Mouse (Mus musculus) CH12.LX (cell line): ENCODE measurements around the gene Sema7a. TPM values are rescaled to one million over a fixed set of nuclear protein-coding genes. Genes with fewer than 3 reads are reported as not detected.

Experiments used
- DNase-seq: peaks from one replicate; pipeline ENCODE4 v3.0.0-alpha.2; 2013; ENCODE audit errors: extremely low read depth
- H3K27ac ChIP-seq: 2 replicates; pipeline ENCODE4 v1.5.1; 2012; ENCODE audit warnings: low read depth, mild to moderate bottlenecking, control low read depth, moderate library complexity; ENCODE audit not compliant: insufficient read depth
- H3K27me3 ChIP-seq: replicated peaks from 2 replicates; pipeline ENCODE3; 2012; ENCODE audit warnings: inconsistent platforms
- H3K36me3 ChIP-seq, 2 experiments: replicated peaks in 1 of 2; 2 replicates each; pipeline versions ENCODE3 to v1.6.1; 2012; ENCODE audit warnings: inconsistent platforms in 1 of 2, low read length in 1 of 2, mild to moderate bottlenecking in 1 of 2, mixed read lengths in 1 of 2, moderate library complexity in 1 of 2; ENCODE audit not compliant: control insufficient read depth in 1 of 2, insufficient read depth in 1 of 2
- H3K4me1 ChIP-seq, 2 experiments: 2 replicates each; pipeline ENCODE4 v1.6.1; 2012; ENCODE audit warnings: inconsistent platforms in 1 of 2, moderate library complexity in 1 of 2; ENCODE audit not compliant: insufficient read depth in 2 of 2, control insufficient read depth in 1 of 2
- H3K4me2 ChIP-seq: 2 replicates; pipeline ENCODE4 v1.6.1; 2012; ENCODE audit warnings: low read depth, mild to moderate bottlenecking, control low read depth; ENCODE audit not compliant: poor library complexity, insufficient read depth, severe bottlenecking
- H3K4me3 ChIP-seq, 3 experiments: fragments of 150-350 bp in 1 of 3; sonication (generic) in 1 of 3; replicated peaks in 1 of 3; 2 replicates each; pipeline versions ENCODE3 to v1.5.1; 2011 to 2012; ENCODE audit warnings: low read depth in 2 of 3, low read length in 2 of 3, mild to moderate bottlenecking in 2 of 3, moderate library complexity in 2 of 3, control low read depth in 1 of 3, improper control_type of control experiment in 1 of 3, inconsistent platforms in 1 of 3, mixed read lengths in 1 of 3; ENCODE audit not compliant: poor library complexity in 1 of 3
- H3K79me2 ChIP-seq: replicated peaks from 2 replicates; pipeline ENCODE4 v1.6.1; 2012; ENCODE audit warnings: mild to moderate bottlenecking, moderate library complexity; ENCODE audit not compliant: control insufficient read depth, poor library complexity, insufficient read depth, severe bottlenecking; ENCODE audit errors: extremely low read depth
- H3K9ac ChIP-seq: 2 replicates; pipeline ENCODE4 v1.6.1; 2012; ENCODE audit warnings: low read depth, mild to moderate bottlenecking, control low read depth, moderate library complexity; ENCODE audit not compliant: insufficient read depth
- H3K9me3 ChIP-seq: replicated peaks from 2 replicates; pipeline ENCODE3; 2012; ENCODE audit warnings: low read length, inconsistent platforms, mixed read lengths
- BHLHE40 ChIP-seq: IDR thresholded peaks from 2 replicates; pipeline ENCODE4 v1.6.1; 2011; ENCODE audit warnings: mild to moderate bottlenecking, low read depth, low read length, improper control_type of control experiment
- CHD1 ChIP-seq: IDR thresholded peaks from 2 replicates; pipeline ENCODE4 v1.6.1; 2012; ENCODE audit warnings: low read depth, low read length, improper control_type of control experiment, inconsistent platforms
- CHD2 ChIP-seq: IDR thresholded peaks from 2 replicates; pipeline ENCODE4 v1.6.1; 2011; ENCODE audit warnings: low read length, improper control_type of control experiment
- CTCF ChIP-seq, 2 experiments: IDR thresholded peaks in 1 of 2; conservative IDR thresholded peaks in 1 of 2; 2 replicates each; pipeline ENCODE4 v1.5.1; 2011 to 2012; ENCODE audit warnings: low read depth in 2 of 2, low read length in 2 of 2, improper control_type of control experiment in 1 of 2, inconsistent platforms in 1 of 2, mild to moderate bottlenecking in 1 of 2, moderate library complexity in 1 of 2
- E2F4 ChIP-seq: IDR thresholded peaks from 2 replicates; pipeline ENCODE4 v1.6.1; 2011; ENCODE audit warnings: low read depth, low read length, improper control_type of control experiment; ENCODE audit not compliant: insufficient replicate concordance
- ELF1 ChIP-seq: IDR thresholded peaks from 2 replicates; pipeline ENCODE4 v1.6.1; 2014; ENCODE audit warnings: low read depth, mild to moderate bottlenecking, inconsistent platforms, low read length, improper control_type of control experiment
- EP300 ChIP-seq: IDR thresholded peaks from 2 replicates; pipeline ENCODE4 v1.6.1; 2011; ENCODE audit warnings: low read length, improper control_type of control experiment
- ETS1 ChIP-seq: conservative IDR thresholded peaks from 2 replicates; pipeline ENCODE4 v1.6.1; 2012; ENCODE audit warnings: low read depth, mild to moderate bottlenecking, inconsistent platforms, low read length, improper control_type of control experiment, moderate library complexity
- GABPA ChIP-seq: IDR thresholded peaks from 2 replicates; pipeline ENCODE4 v1.6.1; 2012; ENCODE audit warnings: low read depth, low read length, improper control_type of control experiment, inconsistent platforms; ENCODE audit not compliant: insufficient replicate concordance
- HCFC1 ChIP-seq: IDR thresholded peaks from 2 replicates; pipeline ENCODE4 v1.6.1; 2012; ENCODE audit warnings: low read depth, mild to moderate bottlenecking, inconsistent platforms, low read length, improper control_type of control experiment
- IRF4 ChIP-seq: IDR thresholded peaks from 2 replicates; pipeline ENCODE4 v1.6.1; 2014; ENCODE audit warnings: low read depth, mild to moderate bottlenecking, inconsistent platforms, low read length, improper control_type of control experiment
- JUN ChIP-seq: IDR thresholded peaks from 2 replicates; pipeline ENCODE4 v1.6.1; 2011; ENCODE audit warnings: low read depth, mild to moderate bottlenecking, low read length, improper control_type of control experiment, moderate library complexity; ENCODE audit not compliant: insufficient read depth
- JUND ChIP-seq: conservative IDR thresholded peaks from 2 replicates; pipeline ENCODE4 v1.6.1; 2011; ENCODE audit warnings: low read depth, low read length, improper control_type of control experiment
- KAT2A ChIP-seq: IDR thresholded peaks from 2 replicates; pipeline ENCODE4 v1.6.1; 2012; ENCODE audit warnings: low read length, improper control_type of control experiment, inconsistent platforms; ENCODE audit not compliant: insufficient replicate concordance
- MAFK ChIP-seq: IDR thresholded peaks from 2 replicates; pipeline ENCODE4 v1.6.1; 2011; ENCODE audit warnings: low read length, improper control_type of control experiment; ENCODE audit not compliant: insufficient replicate concordance
- MAX ChIP-seq: IDR thresholded peaks from 2 replicates; pipeline ENCODE4 v1.6.1; 2011; ENCODE audit warnings: low read length, improper control_type of control experiment
- MAZ ChIP-seq: IDR thresholded peaks from 2 replicates; pipeline ENCODE4 v1.6.1; 2012; ENCODE audit warnings: low read depth, mild to moderate bottlenecking, inconsistent platforms, low read length, improper control_type of control experiment, moderate library complexity
- MEF2A ChIP-seq: IDR thresholded peaks from 2 replicates; pipeline ENCODE4 v1.6.1; 2014; ENCODE audit warnings: low read depth, mild to moderate bottlenecking, inconsistent platforms, low read length, improper control_type of control experiment, borderline replicate concordance
- MXI1 ChIP-seq: IDR thresholded peaks from 2 replicates; pipeline ENCODE4 v1.6.1; 2011; ENCODE audit warnings: mild to moderate bottlenecking, low read depth, low read length, improper control_type of control experiment
- MYC ChIP-seq: IDR thresholded peaks from 2 replicates; pipeline ENCODE4 v1.6.1; 2011; ENCODE audit warnings: low read depth, mild to moderate bottlenecking, improper control_type of control experiment, low read length
- NRF1 ChIP-seq: IDR thresholded peaks from 2 replicates; pipeline ENCODE4 v1.6.1; 2014; ENCODE audit warnings: low read depth, mild to moderate bottlenecking, inconsistent platforms, low read length, improper control_type of control experiment, moderate library complexity
- PAX5 ChIP-seq: IDR thresholded peaks from 2 replicates; pipeline ENCODE4 v1.6.1; 2012; ENCODE audit warnings: low read length, inconsistent platforms, mixed read lengths
- POLR2A ChIP-seq: IDR thresholded peaks from 2 replicates; pipeline ENCODE4 v1.6.1; 2011; ENCODE audit warnings: low read depth, mild to moderate bottlenecking, improper control_type of control experiment, low read length
- RCOR1 ChIP-seq: conservative IDR thresholded peaks from 2 replicates; pipeline ENCODE4 v1.6.1; 2012; ENCODE audit warnings: low read depth, mild to moderate bottlenecking, inconsistent platforms, low read length, improper control_type of control experiment
- SIN3A ChIP-seq: IDR thresholded peaks from 2 replicates; pipeline ENCODE4 v1.6.1; 2012; ENCODE audit warnings: low read length, improper control_type of control experiment, inconsistent platforms
- SMC3 ChIP-seq: IDR thresholded peaks from 2 replicates; pipeline ENCODE4 v1.6.1; 2011; ENCODE audit warnings: low read depth, low read length, improper control_type of control experiment
- TBP ChIP-seq: conservative IDR thresholded peaks from 2 replicates; pipeline ENCODE4 v1.6.1; 2011; ENCODE audit warnings: low read depth, low read length, improper control_type of control experiment
- TCF12 ChIP-seq: IDR thresholded peaks from 2 replicates; pipeline ENCODE4 v1.6.1; 2014; ENCODE audit warnings: low read depth, mild to moderate bottlenecking, inconsistent platforms, low read length, improper control_type of control experiment
- UBTF ChIP-seq: IDR thresholded peaks from 2 replicates; pipeline ENCODE4 v1.6.1; 2012; ENCODE audit warnings: low read depth, mild to moderate bottlenecking, inconsistent platforms, low read length, improper control_type of control experiment, moderate library complexity
- USF1 ChIP-seq: IDR thresholded peaks from 2 replicates; pipeline ENCODE4 v1.6.1; 2014; ENCODE audit warnings: low read depth, mild to moderate bottlenecking, inconsistent platforms, low read length, improper control_type of control experiment
- USF2 ChIP-seq: conservative IDR thresholded peaks from 2 replicates; pipeline ENCODE4 v1.6.1; 2011; ENCODE audit warnings: low read depth, low read length, improper control_type of control experiment
- ZC3H11A ChIP-seq: IDR thresholded peaks from 2 replicates; pipeline ENCODE4 v1.6.1; 2012; ENCODE audit warnings: low read depth, mild to moderate bottlenecking, inconsistent platforms, low read length, improper control_type of control experiment
- ZKSCAN1 ChIP-seq: IDR thresholded peaks from 2 replicates; pipeline ENCODE4 v1.6.1; 2012; ENCODE audit warnings: low read depth, inconsistent platforms, low read length, improper control_type of control experiment, borderline replicate concordance
- ZMIZ1 ChIP-seq: IDR thresholded peaks from 2 replicates; pipeline ENCODE4 v1.6.1; 2012; ENCODE audit warnings: low read depth, mild to moderate bottlenecking, inconsistent platforms, low read length, improper control_type of control experiment
- ZNF384 ChIP-seq: IDR thresholded peaks from 2 replicates; pipeline ENCODE4 v1.6.1; 2012; ENCODE audit warnings: low read depth, low read length, improper control_type of control experiment, inconsistent platforms
- dilution Hi-C: fragments of 300-500 bp; cut with MboI; formaldehyde crosslinking; loops from 2 replicates; pipeline ENCODE4 v1.14.3; 2020; ENCODE audit warnings: low sequenced_read_pairs; ENCODE audit not compliant: extremely low pct_unique_long_range_greater_than_20kb, extremely low pct_ligation_motif_present
- in situ Hi-C: fragments of 300-500 bp; cut with MboI; formaldehyde crosslinking; loops from 3 replicates; pipeline ENCODE4 v1.14.3; 2019; ENCODE audit warnings: low sequenced_read_pairs, low pct_ligation_motif_present, low pct_unique_long_range_greater_than_20kb, mixed read lengths
- polyA plus RNA-seq: library from polyadenylated mRNA; unstranded; fragments of >175 nt; gene quantifications from 2 replicates; pipeline ENCODE4 v1.2.1, GENCODE M21; 2012; ENCODE audit warnings: low read depth; ENCODE audit not compliant: insufficient read length
- total RNA-seq, 2 experiments: library from RNA; depleted of rRNA; stranded (reverse); fragments of 300-350 nt in 1 of 2; fragments of >200 nt in 1 of 2; gene quantifications; 2 replicates each; pipeline ENCODE4 v1.2.3; 2012 to 2014

Gene Sema7a
- total and polyA plus RNA-seq, 3 experiments = 88.6 to 181 (median 89.4) TPM

- dilution Hi-C loops (no loop called here), in situ Hi-C loops (no loop called here)
- Histone ChIP-seq H3K4me2 (peak overlapping the region; percentile 11; the same call in 1 of the 2 replicates), H3K36me3 (no peaks in the 10 kb centered on the region), H3K4me1 (peaks cover 62 to 97% of the 10 kb centered on the region in 2 experiments), H3K4me3 (no peak overlapping the region), H3K79me2 (0 out of 2 replicates have a peak, but pooled peaks cover 2% of the 10 kb centered on the region), H3K27ac (peak overlapping the region; percentile 84), H3K9me3 (peaks cover 12% of the 10 kb centered on the region), H3K27me3 (no peaks in the 10 kb centered on the region), H3K9ac (peak overlapping the region; percentile 29)
- DNase-seq = no peak
- TF ChIP-seq POLR2A = no peak
- TF ChIP-seq NRF1 = no peak
- no peak for TF ChIP-seq USF2
- TF ChIP-seq TCF12 = peak; percentile 37; the same call in 1 of the 2 replicates
- TF ChIP-seq MXI1 = no peak
- TF ChIP-seq CHD2 = no peak
- no peak for TF ChIP-seq KAT2A
- TF ChIP-seq JUND = no peak
- TF ChIP-seq IRF4 = no peak
- no peak for TF ChIP-seq SIN3A
- TF ChIP-seq ELF1 = peak; percentile 21; the same call in 1 of the 2 replicates
- no peak for TF ChIP-seq JUN
- TF ChIP-seq CHD1 = no peak
- TF ChIP-seq ZKSCAN1 = no peak
- no peak for TF ChIP-seq TBP
- no peak for TF ChIP-seq ZNF384
- no peak for TF ChIP-seq ZC3H11A
- peak; percentile 55 for TF ChIP-seq ETS1
- no peak for TF ChIP-seq USF1
- peak; percentile 66; the same call in 1 of the 2 replicates for TF ChIP-seq BHLHE40
- TF ChIP-seq EP300 = no peak
- peak; percentile 89 for TF ChIP-seq MAFK
- no peak for TF ChIP-seq RCOR1
- TF ChIP-seq CTCF (conservative IDR thresholded peaks at IDR 0.05 in 1 of 2, IDR thresholded peaks at IDR 0.05 in 1 of 2; ENCODE audit: low read depth in 2 of 2, low read length in 2 of 2) = no peak
- peak; percentile 75; the same call in 1 of the 2 replicates for TF ChIP-seq MAZ
- no peak for TF ChIP-seq GABPA
- no peak for TF ChIP-seq HCFC1
- no peak for TF ChIP-seq E2F4
- TF ChIP-seq UBTF = no peak
- no peak for TF ChIP-seq SMC3
- TF ChIP-seq MYC = no peak
- no peak for TF ChIP-seq MEF2A
- no peak for TF ChIP-seq PAX5
- no peak for TF ChIP-seq MAX
- TF ChIP-seq ZMIZ1 = no peak
These were observed 35.4 kb downstream of the Sema7a start for GRCm38 (mm10) chr9:57975200-57975821.
